Mouse (Mus musculus) lung, postnatal 0 days (tissue): ENCODE data around the gene Gm156.
"Not testable (repeated sequence)": the region's sequence is repeated elsewhere in the genome, so short reads cannot be mapped to it uniquely, and the experiment has no call there.

Experiments
- CTCF ChIP-seq: IDR thresholded peaks from 2 replicates; pipeline ENCODE4 v1.5.1; 2016; ENCODE audit warnings: antibody characterized with exemption, mild to moderate bottlenecking
- EP300 ChIP-seq: IDR thresholded peaks from 2 replicates; pipeline ENCODE4 v1.6.1; 2016; ENCODE audit warnings: antibody characterized with exemption, mild to moderate bottlenecking, control low read depth

DNA sequence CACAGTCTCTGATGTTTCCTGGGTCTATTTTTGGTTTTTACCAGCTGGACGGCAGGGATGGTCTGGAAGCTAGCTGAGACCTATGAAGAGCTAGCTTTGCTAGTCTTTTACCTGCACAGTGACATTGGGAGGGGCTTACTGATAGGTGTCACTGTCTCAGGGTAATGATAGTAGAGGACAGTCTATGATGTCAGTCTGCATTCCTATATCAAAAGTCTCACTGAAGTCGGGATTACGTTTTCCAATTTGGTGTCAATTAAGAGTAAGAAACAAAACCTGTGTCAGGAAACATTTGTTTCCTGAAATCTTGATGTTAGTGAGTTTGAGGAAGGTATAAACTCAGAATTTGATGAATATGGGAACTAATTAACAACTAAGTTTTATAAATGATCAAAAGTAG is at the start of gene Gm156:
- not testable (repeated sequence) for TF ChIP-seq CTCF, EP300
